Mouse (Mus musculus): ENCODE measurements around the gene Mtfr1l. TPM values are rescaled to one million over a fixed set of nuclear protein-coding genes. Genes with fewer than 3 reads are reported as not detected.

The Mtfr1l gene
- 91.0 TPM for polyA plus RNA-seq (2014; fragmentation: Illumina TruSeq; extraction: RNeasy Lipid Tissue Mini Kit (QIAGEN cat#74804); ENCODE audit: low read depth, low replicate concordance)

DNA sequence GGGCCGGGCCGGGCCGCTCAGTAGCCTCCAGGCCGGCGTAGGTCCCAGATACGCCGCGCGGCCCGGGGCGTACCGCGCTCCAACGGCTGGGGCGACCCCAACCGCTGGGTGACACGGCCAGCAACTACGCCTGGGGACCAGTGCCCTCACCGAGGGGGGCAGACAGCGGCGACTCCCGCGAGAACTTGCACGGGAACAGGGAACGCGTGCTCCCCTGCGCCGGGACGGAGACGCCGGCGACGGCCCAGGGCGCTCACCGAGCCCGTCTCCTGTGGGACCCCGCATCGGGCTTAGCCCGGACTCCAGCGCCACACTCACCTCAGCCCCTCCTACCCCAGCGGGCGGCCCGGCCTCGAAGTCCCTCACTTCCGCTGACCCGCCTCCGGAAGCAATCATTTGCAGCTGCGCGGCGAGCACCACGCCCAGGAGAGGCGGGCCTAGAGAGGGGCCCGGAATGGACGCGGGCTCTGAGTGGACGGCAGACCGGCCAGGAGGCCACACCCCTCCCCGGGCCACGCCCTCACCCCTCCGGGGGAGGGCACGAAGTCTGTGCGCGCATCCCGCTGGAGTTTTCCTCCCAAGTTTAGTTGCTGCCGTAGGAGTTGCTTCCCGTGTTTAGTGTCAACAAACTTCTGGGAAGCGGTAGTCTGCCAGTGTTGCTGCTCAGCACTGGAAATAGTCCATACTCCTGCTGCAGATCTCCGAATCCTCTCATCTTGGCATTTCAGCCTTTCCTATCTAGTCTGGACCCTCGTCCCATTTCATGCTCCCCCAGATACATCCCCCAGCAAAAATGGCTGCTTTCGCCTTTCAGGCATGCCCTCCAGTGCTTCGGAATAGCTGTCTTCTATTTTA is at the start of gene Mtfr1l:
Gene Mtfr1l, minus strand, starts transcription at position 456 of the 855 bp plus-strand sequence.

DNA sequence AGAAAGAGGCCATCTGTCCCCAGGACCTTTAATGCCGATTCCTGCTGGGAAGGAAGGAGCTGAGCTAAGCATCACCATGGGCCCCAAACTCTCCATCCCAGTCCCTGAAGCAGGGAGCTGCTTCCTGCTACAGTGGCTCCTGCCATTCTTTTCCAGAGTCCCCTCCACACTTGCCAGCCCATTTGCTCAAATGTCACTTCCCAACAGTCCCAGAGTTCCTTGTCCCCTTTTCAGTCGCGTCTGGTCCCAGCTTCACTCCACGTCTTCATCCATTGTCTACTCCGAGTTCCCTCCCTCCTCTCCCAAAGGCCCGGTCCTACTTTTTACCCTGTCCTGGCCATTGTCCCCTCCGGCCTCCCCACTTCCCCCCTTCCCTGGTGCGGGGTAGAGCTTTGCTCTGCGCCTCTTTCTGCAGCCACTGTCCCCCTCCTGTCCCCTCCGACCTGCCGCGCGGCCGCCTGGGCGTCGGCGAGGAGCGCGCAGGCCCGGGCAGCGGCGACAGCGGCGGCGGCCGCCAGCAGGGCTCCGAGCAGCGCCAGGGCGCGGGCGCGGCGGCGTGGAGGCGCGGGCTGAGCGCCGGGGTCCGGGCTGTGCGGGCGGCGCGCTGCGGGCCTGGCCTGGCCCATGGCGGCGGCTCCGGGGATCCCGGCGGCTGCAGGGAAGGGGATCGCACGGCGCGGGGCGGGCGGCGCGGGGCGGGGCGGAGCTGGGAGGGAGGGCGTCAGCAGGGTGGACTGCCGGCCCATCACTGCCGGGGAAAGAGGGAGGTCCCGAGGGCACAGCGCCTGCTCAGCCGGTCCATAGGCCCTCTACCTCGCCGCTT is 16.5 kb upstream of the Mtfr1l start, which contains the start of gene Selenon:
Gene Selenon, minus strand, starts transcription at position 673 of the 823 bp plus-strand sequence.

DNA sequence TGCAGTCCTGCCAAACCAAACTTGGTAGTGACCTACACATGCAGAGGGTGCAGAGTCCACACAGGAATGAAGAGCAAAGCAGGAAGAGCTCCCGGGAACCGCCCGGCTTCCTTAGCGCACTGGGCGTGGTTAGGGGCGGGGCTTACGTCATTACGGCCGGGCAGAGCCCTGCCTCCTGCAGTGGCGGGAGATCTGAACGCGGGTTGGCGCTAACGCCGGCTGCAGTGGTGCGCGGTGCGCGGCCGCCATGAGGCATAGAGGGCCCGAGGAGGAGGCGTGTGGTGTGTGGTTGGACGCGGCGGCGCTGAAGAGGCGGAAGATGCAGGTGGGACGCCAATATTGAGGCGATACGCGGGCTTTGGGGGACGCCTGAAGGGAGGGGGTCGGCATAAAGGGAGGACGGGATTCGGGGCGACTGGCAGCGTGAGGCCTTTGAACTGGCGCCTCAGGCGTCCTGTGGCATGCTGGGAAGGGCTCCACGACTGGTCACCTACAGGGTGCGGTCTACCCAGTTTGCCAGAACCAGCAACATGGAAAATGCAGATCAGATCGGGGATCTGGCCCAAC is 24.3 kb downstream of the Mtfr1l start, which contains the start of gene Aunip:
Gene Aunip, plus strand, starts transcription at position 155 of the 567 bp plus-strand sequence.

DNA sequence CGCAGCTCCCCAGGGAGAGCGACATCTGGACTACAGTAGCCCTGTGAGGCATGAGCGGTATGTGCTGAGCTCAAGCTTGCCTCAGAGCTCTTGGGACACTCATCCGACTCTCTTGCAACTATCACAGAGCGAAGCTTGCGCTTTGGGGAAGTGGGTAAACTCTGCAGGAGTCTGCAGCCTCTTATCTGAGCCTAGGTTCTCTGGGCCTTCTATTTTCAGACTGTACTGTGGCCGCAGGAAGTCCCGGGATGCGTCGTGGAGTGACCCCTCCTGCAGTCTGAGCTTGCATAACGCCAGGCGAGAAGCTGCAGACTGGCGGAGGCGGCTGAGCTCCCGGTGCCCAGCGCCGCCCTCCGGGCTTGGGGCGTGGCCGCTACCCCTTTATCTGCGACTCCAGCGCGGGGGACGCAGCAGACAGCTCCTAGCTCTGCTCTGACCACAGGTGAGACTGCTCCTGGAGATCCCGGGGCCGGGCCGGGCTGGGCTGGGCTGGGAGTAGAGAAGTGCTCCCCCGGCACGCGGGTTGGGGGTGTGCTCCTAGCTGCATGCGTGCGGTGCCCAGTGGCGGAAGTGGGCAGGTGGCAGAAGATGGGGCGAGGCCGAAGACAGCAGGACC is 38.5 kb downstream of the Mtfr1l start, which contains the start of gene Paqr7:
Gene Paqr7, plus strand, starts transcription at position 103 of the 616 bp plus-strand sequence.

Other genes starting within 250 kb of the Mtfr1l start
- 6.7 TPM for gene Pdik1l, start 247.5 kb downstream of the Mtfr1l start, polyA plus RNA-seq (2014; fragmentation: Illumina TruSeq; extraction: RNeasy Lipid Tissue Mini Kit (QIAGEN cat#74804); ENCODE audit: low read depth, low replicate concordance)
- 1.4 TPM for gene Trim63, start 220.3 kb downstream of the Mtfr1l start, polyA plus RNA-seq (2014; fragmentation: Illumina TruSeq; extraction: RNeasy Lipid Tissue Mini Kit (QIAGEN cat#74804); ENCODE audit: low read depth, low replicate concordance)
- gene Slc30a2, start 192.2 kb downstream of the Mtfr1l start, polyA plus RNA-seq (2014; fragmentation: Illumina TruSeq; extraction: RNeasy Lipid Tissue Mini Kit (QIAGEN cat#74804); ENCODE audit: low read depth, low replicate concordance): 65.8 TPM
- gene Extl1, start 151.5 kb downstream of the Mtfr1l start, polyA plus RNA-seq (2014; fragmentation: Illumina TruSeq; extraction: RNeasy Lipid Tissue Mini Kit (QIAGEN cat#74804); ENCODE audit: low read depth, low replicate concordance): 2.0 TPM
- gene Pafah2, start 139.1 kb downstream of the Mtfr1l start, polyA plus RNA-seq (2014; fragmentation: Illumina TruSeq; extraction: RNeasy Lipid Tissue Mini Kit (QIAGEN cat#74804); ENCODE audit: low read depth, low replicate concordance): 45.9 TPM
- gene Stmn1, start 67.1 kb downstream of the Mtfr1l start, polyA plus RNA-seq (2014; fragmentation: Illumina TruSeq; extraction: RNeasy Lipid Tissue Mini Kit (QIAGEN cat#74804); ENCODE audit: low read depth, low replicate concordance): 45.8 TPM
- 15.9 TPM for gene Paqr7, start 38.7 kb downstream of the Mtfr1l start, polyA plus RNA-seq (2014; fragmentation: Illumina TruSeq; extraction: RNeasy Lipid Tissue Mini Kit (QIAGEN cat#74804); ENCODE audit: low read depth, low replicate concordance)
- gene Aunip, start 24.4 kb downstream of the Mtfr1l start, polyA plus RNA-seq (2014; fragmentation: Illumina TruSeq; extraction: RNeasy Lipid Tissue Mini Kit (QIAGEN cat#74804); ENCODE audit: low read depth, low replicate concordance): 0.57 TPM
- gene Selenon, start 16.8 kb upstream of the Mtfr1l start, polyA plus RNA-seq (2014; fragmentation: Illumina TruSeq; extraction: RNeasy Lipid Tissue Mini Kit (QIAGEN cat#74804); ENCODE audit: low read depth, low replicate concordance): 18.4 TPM
- gene Man1c1, start 168.9 kb upstream of the Mtfr1l start, polyA plus RNA-seq (2014; fragmentation: Illumina TruSeq; extraction: RNeasy Lipid Tissue Mini Kit (QIAGEN cat#74804); ENCODE audit: low read depth, low replicate concordance): 9.9 TPM
- gene Ldlrap1, start 232.6 kb upstream of the Mtfr1l start, polyA plus RNA-seq (2014; fragmentation: Illumina TruSeq; extraction: RNeasy Lipid Tissue Mini Kit (QIAGEN cat#74804); ENCODE audit: low read depth, low replicate concordance): 13.3 TPM

All from adipose tissue, adult 10 weeks (tissue).